Mouse (Mus musculus): ENCODE data around the gene Hlcs.

DNA sequence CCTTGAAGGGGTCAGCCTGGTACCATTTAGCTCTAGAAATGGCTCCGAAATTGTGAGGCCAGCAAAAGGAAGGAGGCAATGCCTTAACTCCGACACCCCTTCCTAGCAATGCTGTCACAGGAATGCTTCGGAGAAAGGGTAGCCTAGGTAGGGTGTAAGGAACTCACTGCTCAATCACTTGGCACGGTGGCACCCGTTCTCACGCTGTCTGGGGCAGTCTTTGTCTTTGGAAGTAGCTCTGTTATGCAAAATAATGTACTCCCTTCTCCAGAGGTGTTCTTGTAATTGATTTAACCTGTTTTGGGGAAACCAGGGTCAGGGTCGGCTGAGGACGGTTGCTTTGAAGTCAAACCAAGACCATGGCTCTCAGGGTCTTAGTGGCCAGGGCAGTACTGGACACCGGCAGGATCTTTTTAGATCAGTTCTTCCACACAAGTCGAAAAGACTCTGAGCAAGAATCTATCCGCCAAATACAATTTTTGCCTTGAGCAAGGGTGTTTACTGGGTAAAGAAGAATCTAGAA, 225.1 kb downstream of the Hlcs start:
- no peak for TF ChIP-seq CTCF (IDR thresholded peaks at IDR 0.05; ENCODE audit: low read depth, low read length)
- TF ChIP-seq POLR2A (IDR thresholded peaks at IDR 0.05; ENCODE audit: borderline replicate concordance, low read depth, low read length) = no peak

All from bone marrow macrophage, adult 2 months (primary cell).